ENCODE assay signal across 20 mouse cellular contexts in the genomic region with DNA sequence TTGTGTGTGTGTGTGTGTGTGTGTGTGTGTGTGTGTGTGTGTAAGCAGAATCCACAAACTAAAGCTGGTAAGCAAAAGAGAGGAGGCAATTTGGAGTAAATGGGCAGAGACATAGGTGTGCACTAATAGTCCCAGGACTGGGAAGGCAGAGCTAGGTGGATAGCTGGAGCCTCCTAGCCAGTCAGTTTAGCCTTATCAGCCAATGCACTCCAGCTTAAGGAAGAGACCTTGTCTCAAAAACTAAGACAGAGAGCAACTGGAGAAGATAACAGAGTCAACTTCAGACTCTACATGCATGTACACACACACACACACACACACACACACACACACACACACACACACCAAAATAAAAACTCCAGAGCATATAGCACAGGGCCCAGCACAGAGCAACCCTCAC.
"Had no signal": no experiment of that assay in that cellular context is flagged by ENCODE, and none has a peak within 500 bp of the region (broad histone marks: within the 10 kb centered on the region; RNA-seq: fewer than 3 reads in every experiment).

No protein-coding gene starts in this region.

- H3K4me1 ChIP-seq: lung, embryonic 15.5 days; midbrain, embryonic 12.5 days; neural tube, embryonic 13.5 days; neural tube, embryonic 15.5 days had no signal

- H3K36me3 ChIP-seq: lung, embryonic 15.5 days; midbrain, embryonic 12.5 days; neural tube, embryonic 13.5 days; neural tube, embryonic 15.5 days had no signal

- H3K27ac ChIP-seq: lung, embryonic 15.5 days; macrophage; midbrain, embryonic 12.5 days; neural tube, embryonic 13.5 days; neural tube, embryonic 15.5 days had no signal

- H3K4me3 ChIP-seq: lung, embryonic 15.5 days; midbrain, embryonic 12.5 days; myocyte; neural tube, embryonic 13.5 days; neural tube, embryonic 15.5 days had no signal

- DNase-seq: lung, adult 2 months; lung, postnatal 14 days; lung, postnatal 36 days; midbrain, embryonic 14.5 days; retina, postnatal 1 day; right cerebral cortex, adult 18-20 months; right cerebral cortex, postnatal 25 days; right cerebral cortex, postnatal 4 days; spleen, adult 18-20 months; thymus, adult 18-20 months; thymus, postnatal 14 days; thymus, postnatal 36 days had no signal

- H3K27me3 ChIP-seq: lung, embryonic 15.5 days; neural tube, embryonic 13.5 days; neural tube, embryonic 15.5 days had no signal

- H3K4me2 ChIP-seq: lung, embryonic 15.5 days; midbrain, embryonic 12.5 days; neural tube, embryonic 13.5 days; neural tube, embryonic 15.5 days had no signal

- H3K9ac ChIP-seq: lung, embryonic 15.5 days; midbrain, embryonic 12.5 days; neural tube, embryonic 13.5 days; neural tube, embryonic 15.5 days had no signal

- H3K9me3 ChIP-seq: lung, embryonic 15.5 days; midbrain, embryonic 12.5 days; neural tube, embryonic 13.5 days; neural tube, embryonic 15.5 days had no signal

- ATAC-seq: lung, postnatal 0 days; midbrain, embryonic 16.5 days had no signal
